Mouse (Mus musculus) lung, adult 18-20 months (tissue): ENCODE results near the gene Vmn1r189.
A peak's percentile ranks its signal among the peaks of the same experiment; 100 is the strongest.
"Not testable (repeated sequence)": the region's sequence is repeated elsewhere in the genome, so short reads cannot be mapped to it uniquely, and the experiment has no call there.

ENCODE experiments used
- DNase-seq, 2 experiments: peaks; one replicate each; pipeline ENCODE4 v3.0.0; 2022; ENCODE audit warnings: mixed read lengths in 2 of 2

Gene Vmn1r189

DNA sequence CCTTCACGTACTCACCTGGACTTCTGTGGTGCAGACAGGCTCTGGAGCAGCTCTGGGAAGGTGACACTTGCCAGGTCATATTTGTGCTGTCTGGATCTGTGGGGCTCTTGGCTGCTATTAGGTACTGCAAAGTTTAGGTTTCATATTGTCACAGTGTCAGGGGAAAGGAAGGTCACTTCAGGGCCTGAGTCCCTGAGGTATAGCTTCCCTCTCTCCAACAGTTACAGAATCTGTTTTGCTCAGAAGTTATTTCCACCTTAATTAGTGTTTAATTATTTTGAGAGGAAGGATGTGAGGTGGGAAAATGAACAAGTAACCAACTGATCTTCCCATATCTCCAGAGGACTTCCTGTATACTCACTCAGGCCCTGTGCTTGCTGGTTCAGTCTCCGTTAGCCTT, at the start of gene Vmn1r189:
Gene Vmn1r189 (minus strand): TSS at position 101 of the 400 bp plus-strand sequence.
- not testable (repeated sequence) for DNase-seq

DNA sequence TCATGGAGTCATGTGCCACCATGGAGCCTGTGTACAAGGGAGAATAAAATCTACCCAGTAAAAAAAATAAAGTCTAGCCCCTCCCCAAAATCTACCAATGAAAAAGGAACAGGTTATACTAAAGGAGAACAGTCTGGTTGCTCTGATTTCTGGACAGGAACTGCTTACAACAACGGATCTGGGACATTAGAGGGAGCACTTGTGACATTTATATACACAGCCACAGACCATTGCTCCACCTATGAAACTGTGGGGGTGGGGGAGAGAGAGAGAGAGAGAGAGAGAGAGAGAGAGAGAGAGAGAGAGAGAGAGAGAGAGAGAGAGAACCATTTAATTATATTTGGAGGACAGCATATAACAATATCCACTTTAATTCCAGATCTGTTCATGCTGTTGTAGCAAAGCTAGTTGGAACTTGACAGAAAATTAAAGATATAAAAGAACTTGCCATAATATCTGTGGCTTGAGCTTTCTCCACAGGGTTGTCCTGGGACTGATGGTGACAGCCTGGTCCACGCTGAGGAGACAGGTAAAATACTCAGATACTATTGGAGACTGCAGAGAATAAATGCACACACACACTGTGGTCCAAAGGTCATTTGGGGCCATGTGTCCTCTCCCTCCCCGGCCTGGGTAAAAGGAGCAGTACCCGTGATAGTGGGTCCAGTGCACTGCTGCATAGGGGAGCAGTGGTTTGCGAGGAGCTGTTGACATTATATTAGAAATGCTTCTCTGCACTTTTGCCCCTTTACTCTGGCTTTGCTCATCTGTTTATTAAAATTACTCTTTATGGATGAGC, 31.1 kb upstream of the Vmn1r189 start:
- not testable (repeated sequence) for DNase-seq

DNA sequence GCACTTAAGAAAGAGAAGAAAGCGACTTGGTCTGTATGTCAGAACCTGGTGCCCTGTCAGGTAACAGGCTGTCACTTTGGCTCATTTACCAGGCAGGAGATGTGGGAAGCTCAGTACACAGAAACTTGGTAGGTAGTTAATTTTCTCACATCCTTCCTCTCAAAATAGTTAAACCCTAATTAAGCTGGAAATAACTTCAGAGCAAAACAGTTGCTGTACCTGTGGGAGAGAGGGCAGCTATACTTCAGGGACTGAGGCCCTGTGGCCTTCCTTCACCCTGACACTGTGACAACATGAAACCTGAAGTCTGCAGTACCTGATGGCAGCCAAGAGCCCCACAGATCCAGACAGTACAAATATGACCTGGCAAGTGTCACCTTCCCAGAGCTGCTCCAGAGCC, 21.5 kb downstream of the Vmn1r189 start, which contains the start of gene Vmn1r188:
Gene Vmn1r188 (plus strand): TSS at position 301 of the 400 bp plus-strand sequence.
- not testable (repeated sequence) for DNase-seq

DNA sequence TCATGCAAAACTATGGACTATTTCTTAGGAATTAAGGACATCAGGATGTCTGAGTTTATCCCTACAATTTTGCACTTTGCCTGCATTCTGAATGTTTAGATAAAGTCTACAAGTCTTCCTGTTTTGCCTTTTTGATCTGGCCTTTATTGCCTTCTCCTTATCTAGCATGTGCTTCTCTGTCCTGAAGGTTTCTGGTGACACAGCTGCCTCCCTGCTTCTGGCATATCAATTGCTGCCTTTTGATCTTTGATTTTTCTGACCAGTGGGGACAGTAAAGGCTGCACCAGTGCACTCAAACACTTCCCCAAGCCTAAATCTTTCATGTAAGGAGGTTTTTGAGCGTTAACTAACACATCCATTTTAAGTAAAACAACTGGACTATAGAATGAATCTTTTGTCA, 42.2 kb downstream of the Vmn1r189 start:
- no peak for DNase-seq

DNA sequence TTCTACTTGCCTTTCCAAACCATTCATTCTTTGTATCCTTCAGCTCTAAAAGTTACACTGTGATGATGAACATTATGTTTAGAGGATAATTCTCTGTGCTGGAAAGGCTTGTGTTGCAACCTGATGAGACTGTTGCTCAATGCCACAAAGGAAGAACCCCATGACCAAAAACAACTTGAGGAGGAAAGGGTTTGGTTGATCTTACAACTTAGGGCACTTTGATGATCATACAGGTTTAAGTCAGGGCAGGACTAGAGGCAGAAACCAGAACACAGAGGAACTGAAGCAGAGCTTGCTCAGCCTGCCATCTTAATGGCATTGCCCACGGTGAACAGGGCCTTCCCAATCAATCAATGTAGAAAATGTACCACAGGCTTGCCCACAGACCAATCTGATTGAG, 44.2 kb downstream of the Vmn1r189 start:
- no peak for DNase-seq

DNA sequence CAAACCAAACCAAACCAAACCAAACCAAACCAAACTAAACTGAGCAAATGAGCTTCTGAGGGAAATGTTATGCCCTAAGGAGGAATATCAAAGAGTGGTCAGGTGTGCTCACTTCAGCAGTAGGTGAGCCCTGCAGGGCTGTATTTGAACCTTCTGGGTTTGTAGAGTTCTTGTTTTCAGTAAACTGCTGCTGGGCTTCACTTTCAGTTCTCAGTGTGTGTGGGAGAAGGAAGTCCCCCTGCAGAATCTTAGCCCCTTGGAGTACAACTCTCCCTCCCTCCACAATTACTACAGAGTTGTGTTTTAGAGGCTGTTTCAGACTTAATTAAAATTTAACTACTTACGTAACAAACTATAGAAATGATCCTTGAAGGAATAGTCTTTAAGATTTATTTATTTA, 51.9 kb downstream of the Vmn1r189 start:
- DNase-seq, result no peak

DNA sequence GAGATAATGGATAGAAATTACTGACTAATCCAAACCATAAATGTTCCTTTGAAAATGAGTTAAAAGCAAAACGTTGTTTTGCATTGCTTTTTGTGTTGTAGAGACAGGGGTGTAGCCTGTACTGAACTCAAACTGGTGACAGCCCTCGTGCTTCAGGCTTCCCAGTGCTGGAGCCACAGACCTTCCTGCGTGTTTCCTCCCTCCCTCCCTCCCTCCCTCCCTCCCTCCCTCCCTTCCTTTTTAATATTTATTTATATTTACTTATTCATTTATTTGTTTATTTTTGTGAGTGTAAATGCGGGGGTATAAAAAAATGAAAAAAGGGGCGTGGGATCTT, 54.1 kb downstream of the Vmn1r189 start:
- DNase-seq, result no peak

DNA sequence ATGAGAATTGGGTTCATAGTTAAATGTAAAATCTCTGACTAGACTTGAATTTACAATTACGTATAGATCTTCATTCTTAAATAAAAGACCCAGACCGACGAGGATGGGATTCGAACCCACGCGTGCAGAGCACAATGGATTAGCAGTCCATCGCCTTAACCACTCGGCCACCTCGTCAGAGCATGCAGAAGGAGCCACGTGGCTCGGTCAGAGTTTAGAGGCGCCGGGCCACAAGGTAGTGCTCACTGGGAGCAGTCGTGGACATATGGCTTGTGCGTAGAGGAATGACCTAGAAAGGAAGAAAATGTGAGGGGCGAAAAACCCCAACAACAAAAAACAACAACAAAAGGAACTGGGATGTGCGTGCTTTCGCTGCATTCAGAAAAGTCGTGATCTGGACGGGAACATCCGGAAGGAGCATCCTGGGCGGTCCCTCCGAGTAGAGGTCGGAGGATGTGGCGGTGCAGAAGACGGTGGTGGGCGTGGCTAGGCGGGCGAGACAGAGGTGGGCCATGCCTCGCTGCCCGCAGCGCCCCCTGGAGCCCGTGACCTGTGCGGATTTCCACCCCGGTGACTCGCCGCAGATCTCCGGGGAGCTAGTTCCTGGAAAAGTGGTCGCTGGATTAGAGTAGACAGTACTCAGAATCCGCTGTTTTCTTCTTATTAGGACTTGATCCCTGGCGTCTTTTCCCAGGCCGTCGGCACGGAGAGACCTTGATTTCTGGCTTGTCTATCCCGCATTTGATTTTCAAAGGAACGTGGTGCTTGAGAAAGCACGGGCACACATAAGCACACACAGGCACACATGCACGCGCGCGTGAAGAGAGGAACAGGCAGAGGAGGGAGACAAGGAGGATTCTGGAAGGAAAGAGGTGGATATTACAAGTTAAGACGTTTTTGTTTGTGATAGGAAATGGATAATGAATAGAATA, 54.8 kb downstream of the Vmn1r189 start:
- peak; percentile 89 to 91 for DNase-seq
